Mouse (Mus musculus) urinary bladder, postnatal 25 days (tissue): ENCODE measurements at regions not wholly inside any gene's neighbourhood (a gene's known extent, or its start where the extent isn't known, plus 50 kb on each side); places are given as distances from the start of the nearest gene placed in this dataset.
"Not testable (repeated sequence)": the region's sequence is repeated elsewhere in the genome, so short reads cannot be mapped to it uniquely, and the experiment has no call there.

Experiments
- DNase-seq: peaks from one replicate; pipeline ENCODE4 v3.0.0; 2022; ENCODE audit warnings: low spot score

- no peak for DNase-seq
Observed at GRCm38 (mm10) chr4:51868250-51868649, 570.8 kb upstream of the Smc2 start.

GRCm38 (mm10) chr4:51868716-51869115 is 570.3 kb upstream of the Smc2 start:
- not testable (repeated sequence) for DNase-seq

- DNase-seq: no peak
Observed at GRCm38 (mm10) chr4:51885460-51885859, 553.6 kb upstream of the Smc2 start.

- DNase-seq: no peak
Observed at GRCm38 (mm10) chr4:51889280-51889679, 549.8 kb upstream of the Smc2 start.

GRCm38 (mm10) chr4:51928245-51928644 is 510.8 kb upstream of the Smc2 start:
- no peak for DNase-seq

- DNase-seq: no peak
Observed at GRCm38 (mm10) chr4:51969751-51970150, 469.3 kb upstream of the Smc2 start.

GRCm38 (mm10) chr4:51978962-51979361 is 460.1 kb upstream of the Smc2 start:
- DNase-seq: no peak

- DNase-seq: no peak
Observed at GRCm38 (mm10) chr4:51992482-51992881, 446.6 kb upstream of the Smc2 start.

GRCm38 (mm10) chr4:52036765-52037353 is 402.2 kb upstream of the Smc2 start:
- no peak for DNase-seq

- no peak for DNase-seq
Observed at GRCm38 (mm10) chr4:52043404-52043803, 395.6 kb upstream of the Smc2 start.

- DNase-seq: no peak
Observed at GRCm38 (mm10) chr4:52050948-52051347, 388.1 kb upstream of the Smc2 start.

GRCm38 (mm10) chr4:52056031-52056430 is 383.0 kb upstream of the Smc2 start:
- DNase-seq: no peak

GRCm38 (mm10) chr4:52060031-52060430 is 379.0 kb upstream of the Smc2 start:
- DNase-seq: no peak

GRCm38 (mm10) chr4:52099187-52099586 is 339.9 kb upstream of the Smc2 start:
- no peak for DNase-seq

GRCm38 (mm10) chr4:52105887-52106286 is 333.2 kb upstream of the Smc2 start:
- DNase-seq: peak; percentile 10

- DNase-seq: no peak
Observed at GRCm38 (mm10) chr4:52117765-52118290, 321.2 kb upstream of the Smc2 start.

- no peak for DNase-seq
Observed at GRCm38 (mm10) chr4:52118439-52119072, 320.5 kb upstream of the Smc2 start.

- DNase-seq: no peak
Observed at GRCm38 (mm10) chr4:52152565-52153164, 286.4 kb upstream of the Smc2 start.

GRCm38 (mm10) chr4:52176240-52176639 is 262.8 kb upstream of the Smc2 start:
- DNase-seq: no peak

- DNase-seq: no peak
Observed at GRCm38 (mm10) chr4:52197777-52198176, 241.3 kb upstream of the Smc2 start.

GRCm38 (mm10) chr4:52210601-52211000 is 228.4 kb upstream of the Smc2 start:
- DNase-seq: no peak

- DNase-seq: no peak
Observed at GRCm38 (mm10) chr4:52211022-52211421, 228.0 kb upstream of the Smc2 start.

- no peak for DNase-seq
Observed at GRCm38 (mm10) chr4:52213363-52213762, 225.7 kb upstream of the Smc2 start.
